In the genomic region with DNA sequence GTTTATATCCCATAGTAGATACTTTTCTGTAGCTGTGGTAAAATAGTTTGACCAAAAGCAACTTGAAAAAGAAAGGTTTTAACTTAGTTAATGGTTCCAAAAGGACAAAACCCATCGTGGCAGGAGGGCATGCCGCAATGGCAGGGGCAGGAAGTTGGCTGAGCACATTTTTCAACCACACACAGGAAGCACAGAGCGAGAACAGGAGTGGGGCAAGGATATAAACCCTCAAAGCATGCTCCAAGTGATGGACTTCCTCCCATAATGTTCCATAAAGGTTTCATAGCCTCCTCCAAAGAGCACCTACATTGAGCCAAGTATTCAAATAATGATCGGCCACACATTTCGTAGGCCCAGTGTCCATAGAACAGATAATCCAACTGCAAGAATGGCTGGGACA, we compare ENCODE assay signal across 10 mouse cellular contexts.
"Had no signal": no experiment of that assay in that cellular context is flagged by ENCODE, and none has a peak within 500 bp of the region (broad histone marks: within the 10 kb centered on the region; RNA-seq: fewer than 3 reads in every experiment).

No protein-coding gene starts in this region.

- ATAC-seq: midbrain, embryonic 16.5 days had no signal

- DNase-seq: lung, adult 18-20 months; lung, embryonic 14.5 days; lung, postnatal 10 days; lung, postnatal 4 days; midbrain, embryonic 14.5 days; right cerebral cortex, postnatal 14 days; thymus, adult 2 months; thymus, postnatal 25 days; thymus, postnatal 4 days had no signal
